8 mouse cellular contexts compared by ENCODE assay signal in the genomic region with DNA sequence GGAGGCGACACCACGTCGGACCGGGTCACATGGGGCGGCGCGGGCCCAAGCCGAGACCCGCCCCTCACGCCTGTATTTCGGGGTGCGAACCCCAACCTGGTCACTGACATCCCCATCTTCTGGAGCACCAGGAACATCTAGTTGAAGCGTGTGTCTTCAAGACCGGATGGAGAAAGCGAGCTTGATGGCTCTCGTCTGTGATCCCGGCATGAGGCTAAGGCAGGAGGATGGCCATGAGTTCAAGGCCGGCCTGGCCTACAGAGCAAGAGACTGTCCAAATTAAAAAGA. TPM values are rescaled to one million over a fixed set of nuclear protein-coding genes. Genes with fewer than 3 reads are reported as not detected.
DNase-seq lines count a peak whose midpoint lies in the region; ATAC-seq and TF ChIP-seq lines count a peak whose summit lies in the region.

No protein-coding gene starts in this region.

- peak overlapping the region; percentile 82 for H3K4me2 ChIP-seq in heart, embryonic 16.5 days (ENCODE audit: low read depth, low read length)

- H3K79me2 ChIP-seq in macrophage (ENCODE audit: inconsistent target), result peaks cover 40% of the 10 kb centered on the region

- DNase-seq in gastrocnemius, adult 2 months, result no peak
- DNase-seq in gastrocnemius, postnatal 10 days, result no peak
- DNase-seq in spleen, adult 2 months (ENCODE audit: low read depth in 1 of 2, low spot score in 2 of 2), result peak in 1 of 2 experiments; percentile 64
- DNase-seq in spleen, adult 18-20 months, result no peak
- DNase-seq in embryo, embryonic 10.5 days (ENCODE audit: low spot score), result no peak
- DNase-seq in layer of hippocampus, postnatal 36 days, result no peak

- no peak for TF ChIP-seq CTCF in gastrocnemius, adult 2 months (IDR thresholded peaks at IDR 0.05)
- no peak for TF ChIP-seq CTCF in spleen, adult 2 months (IDR thresholded peaks at IDR 0.05; ENCODE audit: extremely low read depth, insufficient read depth, insufficient read length, insufficient replicate concordance)

- peaks cover 3% of the 10 kb centered on the region; the same call in 1 of the 2 replicates for H3K4me1 ChIP-seq in spleen, adult 2 months (ENCODE audit: control insufficient read depth, insufficient read depth, insufficient read length)
- peaks cover 34% of the 10 kb centered on the region for H3K4me1 ChIP-seq in heart, embryonic 16.5 days (ENCODE audit: control insufficient read depth, insufficient read depth, low read length)

- no peaks in the 10 kb centered on the region for H3K36me3 ChIP-seq in spleen, adult 2 months (ENCODE audit: control insufficient read depth, insufficient read depth, low read length)
- H3K36me3 ChIP-seq in heart, embryonic 16.5 days (ENCODE audit: control insufficient read depth, insufficient read depth), result no peaks in the 10 kb centered on the region
- H3K36me3 ChIP-seq in macrophage (ENCODE audit: inconsistent target), result no peaks in the 10 kb centered on the region

- intact Hi-C loops in gastrocnemius, adult 2 months (cut with DNase I), result no loop called here

- H3K9me3 ChIP-seq in heart, embryonic 16.5 days (replicated peaks; ENCODE audit: control insufficient read depth, low read length), result no peaks in the 10 kb centered on the region

- 13% methylated on average over 18 of the region's 18 CpGs for WGBS in spleen, adult 2 months
- WGBS in heart, embryonic 16.5 days, result 20% methylated on average over 18 of the region's 18 CpGs
- WGBS in macrophage (ENCODE audit: missing documents), result 16% methylated on average over 18 of the region's 18 CpGs

- ATAC-seq in heart, embryonic 16.5 days (replicated peaks; ENCODE audit: extremely low read depth, insufficient read depth, low FRiP score), result peak; percentile 81

- H3K9ac ChIP-seq in heart, embryonic 16.5 days (ENCODE audit: low read length), result peak overlapping the region; percentile 89

- peak overlapping the region; percentile 88 for H3K4me3 ChIP-seq in gastrocnemius, adult 2 months
- peak overlapping the region; percentile 98 for H3K4me3 ChIP-seq in spleen, adult 2 months (ENCODE audit: extremely low read depth, insufficient read depth, insufficient read length)
- peak overlapping the region; percentile 78 for H3K4me3 ChIP-seq in heart, embryonic 16.5 days (ENCODE audit: low read length)
- peak overlapping the region; percentile 22; the same call in 1 of the 2 replicates for H3K4me3 ChIP-seq in macrophage (ENCODE audit: inconsistent target)

- H3K27me3 ChIP-seq in spleen, adult 2 months (ENCODE audit: control insufficient read depth, insufficient read depth, low read length), result no peaks in the 10 kb centered on the region
- no peaks in the 10 kb centered on the region for H3K27me3 ChIP-seq in heart, embryonic 16.5 days (ENCODE audit: control insufficient read depth, insufficient read depth, low read length)

- peak overlapping the region; percentile 92 for H3K27ac ChIP-seq in gastrocnemius, adult 2 months
- H3K27ac ChIP-seq in spleen, adult 2 months (ENCODE audit: insufficient read depth, low read length), result peak overlapping the region; percentile 98
- H3K27ac ChIP-seq in heart, embryonic 16.5 days (ENCODE audit: low read length), result peak overlapping the region; percentile 91
- H3K27ac ChIP-seq in macrophage, result no peak overlapping the region

- no peak for TF ChIP-seq POLR2A in spleen, adult 2 months (IDR thresholded peaks at IDR 0.05; ENCODE audit: low read depth, low read length)

RNA-seq across cellular contexts. Expression of gene Fbxw4, which starts 0.3 kb away (rescaled TPM):
- total RNA-seq in gastrocnemius, adult 2 months (2021), result 10 to 100 TPM; 29.0 to 30.8 TPM
- total RNA-seq in gastrocnemius, postnatal 10 days (2021), result 10 to 100 TPM; 23.3 to 24.7 TPM
- polyA plus RNA-seq in spleen, adult 2 months (2012; rRNA removed), result 81.4 and 113 TPM in 2 replicates
- 4.5 and 7.1 TPM in 2 replicates for polyA plus RNA-seq in heart, embryonic 16.5 days (2015; fragmentation: Nextera tagmentation; extraction: Ambion mirVana)
- 100 to 1,000 TPM in 3 of 26 experiments, 10 to 100 TPM in 23; 20.5 to 114 (median 83.3) TPM for total RNA-seq in macrophage (2018; cell fraction: chromatin; rRNA removed)
- 10 to 100 TPM; 23.9 to 56.7 (median 42.6) TPM for total RNA-seq in macrophage (2018; cell fraction: cytosol; rRNA removed)
- 10 to 100 TPM; 19.8 to 71.1 (median 51.0) TPM for total RNA-seq in macrophage (2018; cell fraction: nucleus; rRNA removed)
- polyA plus RNA-seq in macrophage (2018), result 18.7 to 53.4 TPM (median 32.9 TPM) in 3 replicates
- 10 to 100 TPM; 33.7 to 34.3 TPM for total RNA-seq in layer of hippocampus, postnatal 36 days (2021)

Comparison
In these comparisons a context has a peak if more than half of its experiments do, and no peak if none do; other contexts are left out.
1. H3K4me3 ChIP-seq: peak in every context shown above with its lines; median percentile 98 in spleen, adult 2 months; 88 in gastrocnemius, adult 2 months; 78 in heart, embryonic 16.5 days; 22 in macrophage.